Mouse (Mus musculus) hindbrain, embryonic 14.5 days (tissue): ENCODE results near the gene 1110065P20Rik. TPM values are rescaled to one million over a fixed set of nuclear protein-coding genes. Genes with fewer than 3 reads are reported as not detected.

Experiments
- ATAC-seq: fragments of 200-750 bp; cut with Nextera tagmentation; 2 replicates; pipeline ENCODE4 v1.8.0; 2017; ENCODE audit warnings: moderate number of reproducible peaks, mild to moderate bottlenecking, moderate TSS enrichment, moderate library complexity; ENCODE audit not compliant: low FRiP score
- DNase-seq: peaks from one replicate; pipeline ENCODE4 v3.0.0-alpha.2; 2015; ENCODE audit warnings: low spot score
- H3K27ac ChIP-seq: fragments of 300-500 bp; sonication (generic); 2 replicates; pipeline ENCODE4 v1.5.1; 2014; ENCODE audit warnings: mild to moderate bottlenecking, moderate library complexity
- H3K27me3 ChIP-seq: fragments of 300-500 bp; sonication (generic); 2 replicates; pipeline ENCODE4 v1.6.1; 2014; ENCODE audit warnings: mild to moderate bottlenecking, low read length, mixed read lengths; ENCODE audit not compliant: control insufficient read depth, insufficient read depth
- H3K36me3 ChIP-seq: fragments of 300-500 bp; sonication (generic); replicated peaks from 2 replicates; pipeline ENCODE4 v1.6.1; 2014; ENCODE audit not compliant: control insufficient read depth, insufficient read depth
- H3K4me1 ChIP-seq: fragments of 300-500 bp; sonication (generic); replicated peaks from 2 replicates; pipeline ENCODE4 v1.6.1; 2014; ENCODE audit warnings: antibody characterized with exemption, low read length, mixed read lengths; ENCODE audit not compliant: control insufficient read depth, insufficient read depth
- H3K4me2 ChIP-seq: fragments of 300-500 bp; sonication (generic); replicated peaks from 2 replicates; pipeline ENCODE4 v1.6.1; 2014; ENCODE audit warnings: mild to moderate bottlenecking, moderate library complexity
- H3K4me3 ChIP-seq: fragments of 300-500 bp; sonication (generic); replicated peaks from 2 replicates; pipeline ENCODE4 v1.5.1; 2014; ENCODE audit warnings: mild to moderate bottlenecking, low read length
- H3K9ac ChIP-seq: fragments of 300-500 bp; sonication (generic); 2 replicates; pipeline ENCODE4 v1.6.1; 2014
- H3K9me3 ChIP-seq: fragments of 300-500 bp; sonication (generic); 2 replicates; pipeline ENCODE4 v1.6.1; 2016; ENCODE audit warnings: low read length; ENCODE audit not compliant: control insufficient read depth
- WGBS: fragments of 180-500 bp; shearing (Covaris S2); extraction: QIAGEN DNeasy Blood & Tissue Kit; methylation state at CpG from one replicate; pipeline ENCODE4 v1.1.7; 2014; 5-methylcytosine and 5-hydroxymethylcytosine counted together
- polyA plus RNA-seq: library from polyadenylated mRNA; unstranded; fragments of >200 nt; fragmentation: Nextera tagmentation; extraction: Ambion mirVana; gene quantifications from 2 replicates; pipeline ENCODE4 v1.2.1, GENCODE M21; 2014

Gene 1110065P20Rik
- polyA plus RNA-seq, 1 experiment from 2014 or later = 102 TPM

GRCm38 (mm10) chr4:124882151-124882729 lies 31.2 kb upstream of the 1110065P20Rik start:
- peak; percentile 6; the same call in 1 of the 2 replicates for ATAC-seq
- Histone ChIP-seq H3K9me3 (no peaks in the 10 kb centered on the region), H3K4me1 (peaks cover 14% of the 10 kb centered on the region; the same call in 1 of the 2 replicates), H3K9ac (peak overlapping the region; percentile 60), H3K27ac (peak overlapping the region; percentile 79), H3K27me3 (peaks cover 17% of the 10 kb centered on the region), H3K4me2 (peak overlapping the region; percentile 67), H3K36me3 (no peaks in the 10 kb centered on the region), H3K4me3 (peak overlapping the region; percentile 51)
- no peak for DNase-seq
- under 1% methylated on average over 37 of the region's 37 CpGs for WGBS

DNA sequence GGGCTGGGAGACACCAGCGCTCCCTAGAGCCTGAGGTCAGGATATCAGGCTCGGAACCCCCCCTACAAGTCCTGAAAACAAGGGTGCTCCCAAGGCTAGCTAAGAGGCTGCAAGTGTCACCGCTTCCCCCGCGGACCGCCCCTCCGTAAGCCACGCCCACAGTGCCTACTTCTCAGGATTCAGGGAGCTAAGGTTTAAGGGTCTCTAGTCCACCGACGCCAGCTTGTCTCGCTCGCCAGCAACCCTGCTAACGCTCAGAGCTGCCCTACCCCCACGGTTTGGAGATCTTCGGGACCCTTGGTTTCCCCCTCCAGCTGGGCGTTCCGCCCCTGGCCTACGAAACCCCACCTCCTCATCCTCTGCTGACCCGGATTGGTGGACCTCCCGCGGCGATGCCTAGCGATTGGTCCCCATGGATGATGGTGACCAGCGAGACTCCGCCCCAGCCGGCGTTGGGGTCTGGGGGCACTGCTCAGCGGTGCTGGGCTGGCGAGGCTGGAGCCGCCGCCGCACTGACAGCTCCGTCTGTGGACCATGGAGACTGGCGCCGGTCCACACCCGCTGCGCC lies 30.4 kb upstream of the 1110065P20Rik start:
- DNase-seq (peak; percentile 84), ATAC-seq (peak; percentile 96)
- peaks cover 17% of the 10 kb centered on the region for H3K27me3 ChIP-seq
- no peaks in the 10 kb centered on the region for H3K9me3 ChIP-seq
- peak overlapping the region; percentile 60 for H3K9ac ChIP-seq
- H3K4me3 ChIP-seq = peak overlapping the region; percentile 51
- no peaks in the 10 kb centered on the region for H3K36me3 ChIP-seq
- H3K4me1 ChIP-seq = peaks cover 14% of the 10 kb centered on the region; the same call in 1 of the 2 replicates
- under 1% methylated on average over 37 of the region's 37 CpGs for WGBS
- H3K27ac ChIP-seq = peak overlapping the region; percentile 79
- peak overlapping the region; percentile 67 for H3K4me2 ChIP-seq

- ATAC-seq (no peak), DNase-seq (no peak)
- peak within 1 kb of the TSS; percentile 51 for H3K4me3 ChIP-seq
- peaks cover 14% of the 10 kb centered on the region; the same call in 1 of the 2 replicates for H3K4me1 ChIP-seq
- no peaks in the 10 kb centered on the region for H3K36me3 ChIP-seq
- peaks cover 14% of the 10 kb centered on the region for H3K27me3 ChIP-seq
- peak within 1 kb of the TSS; percentile 67 for H3K4me2 ChIP-seq
- peak within 1 kb of the TSS; percentile 60 for H3K9ac ChIP-seq
- 2% methylated on average over 11 of the region's 11 CpGs for WGBS
- no peaks in the 10 kb centered on the region for H3K9me3 ChIP-seq
- H3K27ac ChIP-seq = peak within 1 kb of the TSS; percentile 79
Measured at GRCm38 (mm10) chr4:124880599-124880998, 29.6 kb upstream of the 1110065P20Rik start, which contains the start of gene Epha10. TSS of gene Epha10 (plus strand) at chr4:124880899.

DNA sequence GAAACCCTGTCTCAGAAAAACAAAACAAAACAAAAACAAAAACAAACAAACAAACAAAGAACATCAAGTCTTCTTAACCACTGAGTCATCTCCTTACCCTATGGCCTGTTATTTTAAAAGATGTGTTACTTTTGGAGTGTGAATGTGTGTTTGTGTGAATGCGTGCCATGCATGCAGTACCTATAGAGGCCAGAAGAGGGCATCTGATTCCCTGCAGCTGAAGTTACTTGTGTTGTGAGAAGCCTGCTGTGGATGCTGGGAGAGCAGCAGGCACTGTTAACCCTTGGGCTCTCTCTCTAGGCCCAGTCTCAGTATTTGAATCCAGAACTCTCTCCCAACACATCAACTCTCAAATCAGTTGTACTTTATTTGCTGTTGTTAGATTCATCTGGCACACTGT lies 21.7 kb upstream of the 1110065P20Rik start:
- Histone ChIP-seq H3K9ac (no peak overlapping the region), H3K27ac (no peak overlapping the region), H3K36me3 (no peaks in the 10 kb centered on the region), H3K9me3 (no peaks in the 10 kb centered on the region), H3K27me3 (no peaks in the 10 kb centered on the region), H3K4me1 (no peaks in the 10 kb centered on the region), H3K4me3 (no peak overlapping the region), H3K4me2 (no peak overlapping the region)
- DNase-seq = no peak
- WGBS = 96% methylated on average over 1 of the region's 1 CpGs
- no peak for ATAC-seq

- H3K36me3 ChIP-seq = peaks cover 36% of the 10 kb centered on the region
- peak; percentile 77 for ATAC-seq
- 2% methylated on average over 49 of the region's 77 CpGs for WGBS
Measured at GRCm38 (mm10) chr4:124861283-124862188, 10.5 kb upstream of the 1110065P20Rik start, which contains the start of gene Maneal. TSS of gene Maneal (minus strand) at chr4:124862171.

GRCm38 (mm10) chr4:124860446-124860845 lies 9.4 kb upstream of the 1110065P20Rik start:
- Histone ChIP-seq H3K9me3 (no peaks in the 10 kb centered on the region), H3K4me3 (peak overlapping the region; percentile 74), H3K4me2 (peak overlapping the region; percentile 74), H3K9ac (peak overlapping the region; percentile 90), H3K36me3 (peaks cover 47% of the 10 kb centered on the region), H3K27ac (no peak overlapping the region), H3K27me3 (no peaks in the 10 kb centered on the region), H3K4me1 (peaks cover 20% of the 10 kb centered on the region)
- ATAC-seq = no peak
- DNase-seq = peak; percentile 59
- WGBS = 19% methylated on average over 7 of the region's 7 CpGs

More at GRCm38 (mm10) chr4:124861283-124862188, 10.5 kb upstream of the 1110065P20Rik start, which contains the start of gene Maneal:
- Histone ChIP-seq H3K9ac (peak within 1 kb of the TSS; percentile 90), H3K9me3 (no peaks in the 10 kb centered on the region), H3K4me3 (peak within 1 kb of the TSS; percentile 74), H3K4me2 (peak within 1 kb of the TSS; percentile 74), H3K27ac (peak within 1 kb of the TSS; percentile 83), H3K4me1 (peaks cover 20% of the 10 kb centered on the region), H3K27me3 (no peaks in the 10 kb centered on the region)
- DNase-seq = no peak

- ATAC-seq (no peak), DNase-seq (no peak)
- Histone ChIP-seq H3K9me3 (no peaks in the 10 kb centered on the region), H3K4me2 (no peak overlapping the region), H3K36me3 (peaks cover 65% of the 10 kb centered on the region), H3K4me3 (no peak overlapping the region), H3K4me1 (peaks cover 20% of the 10 kb centered on the region), H3K9ac (no peak overlapping the region), H3K27me3 (no peaks in the 10 kb centered on the region), H3K27ac (no peak overlapping the region)
- WGBS = 85% methylated on average over 5 of the region's 5 CpGs
Measured at GRCm38 (mm10) chr4:124858370-124858769, 7.4 kb upstream of the 1110065P20Rik start.

GRCm38 (mm10) chr4:124856294-124856693 lies 5.3 kb upstream of the 1110065P20Rik start:
- no peaks in the 10 kb centered on the region for H3K9me3 ChIP-seq
- H3K9ac ChIP-seq = no peak overlapping the region
- no peak overlapping the region for H3K4me3 ChIP-seq
- 92% methylated on average over 8 of the region's 8 CpGs for WGBS
- H3K4me2 ChIP-seq = no peak overlapping the region
- ATAC-seq (no peak), DNase-seq (no peak)
- H3K27ac ChIP-seq = no peak overlapping the region
- H3K36me3 ChIP-seq = peaks cover 82% of the 10 kb centered on the region
- peaks cover 22% of the 10 kb centered on the region for H3K4me1 ChIP-seq
- H3K27me3 ChIP-seq = no peaks in the 10 kb centered on the region
